Comparison of ENCODE assay signal across 8 mouse cellular contexts in the genomic region with DNA sequence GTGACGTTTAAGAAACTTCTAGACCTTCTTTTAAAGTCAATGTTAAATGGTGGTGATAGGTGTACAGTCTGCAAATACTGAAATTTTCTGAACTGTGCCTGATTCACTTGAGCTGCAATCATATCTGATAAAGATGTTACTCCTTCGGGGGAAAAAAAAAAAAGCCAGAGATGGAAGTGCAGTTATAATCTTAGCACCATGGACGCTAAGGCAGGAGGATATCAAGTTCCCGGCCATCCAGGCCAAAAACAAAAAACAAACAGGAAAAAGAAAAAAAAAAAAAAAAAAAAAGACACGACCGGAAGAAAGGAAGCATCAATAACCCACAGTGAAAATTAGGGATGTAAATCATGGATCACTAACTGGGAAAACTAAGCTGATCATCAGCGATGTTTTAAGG. TPM values are rescaled to one million over a fixed set of nuclear protein-coding genes. Genes with fewer than 3 reads are reported as not detected.
A peak's percentile ranks its signal among the peaks of the same experiment; 100 is the strongest.
DNase-seq lines count a peak whose midpoint lies in the region; ATAC-seq and TF ChIP-seq lines count a peak whose summit lies in the region.

No protein-coding gene starts in this region.

- no peak for ATAC-seq in liver, embryonic 11.5 days (replicated peaks; ENCODE audit: low FRiP score)
- ATAC-seq in stomach, postnatal 0 days (ENCODE audit: low FRiP score, low TSS enrichment), result no peak

- H3K27me3 ChIP-seq in spleen, adult 2 months (ENCODE audit: control insufficient read depth, insufficient read depth, low read length), result no peaks in the 10 kb centered on the region
- no peaks in the 10 kb centered on the region for H3K27me3 ChIP-seq in liver, embryonic 11.5 days (replicated peaks; ENCODE audit: control insufficient read depth, insufficient read depth, low read length)
- H3K27me3 ChIP-seq in stomach, postnatal 0 days (ENCODE audit: control insufficient read depth, insufficient read depth, low read length), result no peaks in the 10 kb centered on the region

- H3K4me1 ChIP-seq in spleen, adult 2 months (ENCODE audit: control insufficient read depth, insufficient read depth, insufficient read length), result no peaks in the 10 kb centered on the region
- peaks cover 17% of the 10 kb centered on the region for H3K4me1 ChIP-seq in liver, embryonic 11.5 days (replicated peaks; ENCODE audit: control insufficient read depth, insufficient read depth, low read length)
- no peaks in the 10 kb centered on the region for H3K4me1 ChIP-seq in stomach, postnatal 0 days (replicated peaks; ENCODE audit: control insufficient read depth, insufficient read depth)

- H3K9ac ChIP-seq in liver, embryonic 11.5 days (ENCODE audit: low read depth, low read length), result peak overlapping the region; percentile 99
- peak overlapping the region; percentile 100 for H3K9ac ChIP-seq in stomach, postnatal 0 days (ENCODE audit: low read length)

- H3K9me3 ChIP-seq in liver, embryonic 11.5 days (ENCODE audit: control insufficient read depth, low read length), result no peaks in the 10 kb centered on the region
- no peaks in the 10 kb centered on the region for H3K9me3 ChIP-seq in stomach, postnatal 0 days (ENCODE audit: control insufficient read depth, low read length)

- intact Hi-C loops in gastrocnemius, adult 2 months (cut with DNase I), result loop anchor here (5.0 kb wide), 1 partner anchor 116 kb away; no protein-coding TSS in a partner anchor

- H3K4me3 ChIP-seq in gastrocnemius, adult 2 months, result peak overlapping the region; percentile 84
- peak overlapping the region; percentile 85 for H3K4me3 ChIP-seq in spleen, adult 2 months (ENCODE audit: extremely low read depth, insufficient read depth, insufficient read length)
- peak overlapping the region; percentile 97 for H3K4me3 ChIP-seq in liver, embryonic 11.5 days (ENCODE audit: low read depth, low read length)
- peak overlapping the region; percentile 89 for H3K4me3 ChIP-seq in stomach, postnatal 0 days (ENCODE audit: low read depth, low read length)

- no peak for DNase-seq in gastrocnemius, adult 2 months
- DNase-seq in gastrocnemius, adult 8-10 months (ENCODE audit: low spot score in 2 of 2), result no peak
- no peak for DNase-seq in spleen, adult 2 months (ENCODE audit: low read depth in 1 of 2, low spot score in 2 of 2)
- DNase-seq in spleen, postnatal 14 days (ENCODE audit: low spot score in 2 of 2), result no peak
- DNase-seq in liver, embryonic 11.5 days (ENCODE audit: low spot score), result no peak
- no peak for DNase-seq in stomach, postnatal 0 days (ENCODE audit: low spot score)
- no peak for DNase-seq in adrenal gland, postnatal 25 days
- no peak for DNase-seq in embryo, embryonic 11 days

- no peaks in the 10 kb centered on the region for H3K36me3 ChIP-seq in spleen, adult 2 months (ENCODE audit: control insufficient read depth, insufficient read depth, low read length)
- H3K36me3 ChIP-seq in liver, embryonic 11.5 days (ENCODE audit: control insufficient read depth, insufficient read depth, low read length), result 0 out of 2 replicates have a peak, but pooled peaks cover 2% of the 10 kb centered on the region
- H3K36me3 ChIP-seq in stomach, postnatal 0 days (ENCODE audit: control insufficient read depth, insufficient read depth, low read length), result 0 out of 2 replicates have a peak, but pooled peaks cover 2% of the 10 kb centered on the region

- peak overlapping the region; percentile 99 for H3K27ac ChIP-seq in gastrocnemius, adult 2 months
- peak overlapping the region; percentile 99; the same call in 1 of the 2 replicates for H3K27ac ChIP-seq in spleen, adult 2 months (ENCODE audit: insufficient read depth, low read length)
- no peak overlapping the region for H3K27ac ChIP-seq in liver, embryonic 11.5 days (ENCODE audit: low read depth, low read length)
- peak overlapping the region; percentile 100; the same call in 1 of the 2 replicates for H3K27ac ChIP-seq in stomach, postnatal 0 days (replicated peaks)

- peak overlapping the region; percentile 89 for H3K4me2 ChIP-seq in liver, embryonic 11.5 days
- H3K4me2 ChIP-seq in stomach, postnatal 0 days (replicated peaks; ENCODE audit: low read depth), result peak overlapping the region; percentile 77

- no peak for TF ChIP-seq POLR2A in spleen, adult 2 months (IDR thresholded peaks at IDR 0.05; ENCODE audit: low read depth, low read length)

- TF ChIP-seq EP300 in stomach, postnatal 0 days (optimal IDR thresholded peaks at IDR 0.05), result no peak

- 8% methylated on average over 7 of the region's 7 CpGs for WGBS in spleen, adult 2 months
- 8% methylated on average over 7 of the region's 7 CpGs for WGBS in liver, embryonic 11.5 days
- 10% methylated on average over 7 of the region's 7 CpGs for WGBS in stomach, postnatal 0 days

- no peak for TF ChIP-seq CTCF in gastrocnemius, adult 2 months (IDR thresholded peaks at IDR 0.05)
- no peak for TF ChIP-seq CTCF in spleen, adult 2 months (IDR thresholded peaks at IDR 0.05; ENCODE audit: extremely low read depth, insufficient read depth, insufficient read length, insufficient replicate concordance)
- TF ChIP-seq CTCF in stomach, postnatal 0 days (IDR thresholded peaks at IDR 0.05; ENCODE audit: low read depth), result no peak

RNA-seq across cellular contexts. Expression of a gene that starts 1.3 kb away (rescaled TPM):
- 10 to 100 TPM; 11.5 to 14.8 TPM for total RNA-seq in gastrocnemius, adult 2 months (2021)
- 10 to 100 TPM; 11.8 to 15.7 (median 12.6) TPM for total RNA-seq in gastrocnemius, adult 8-10 months (2022)
- polyA plus RNA-seq in spleen, adult 2 months (2012; rRNA removed), result 7.3 and 8.0 TPM in 2 replicates
- polyA plus RNA-seq in liver, embryonic 11.5 days (2014; fragmentation: Nextera tagmentation; extraction: Ambion mirVana), result 4.2 and 4.9 TPM in 2 replicates
- 1.9 and 2.0 TPM in 2 replicates for polyA plus RNA-seq in stomach, postnatal 0 days (2015; fragmentation: Nextera tagmentation; extraction: Ambion mirVana)
- 21.0 and 25.3 TPM in 2 replicates for total RNA-seq in adrenal gland, postnatal 25 days (2021)
